Mouse (Mus musculus): Measurements from ENCODE around the gene Fbxl17.

GRCm38 (mm10) chr17:63342440-63342839 lies 157.4 kb downstream of the Fbxl17 start:
- TF ChIP-seq POLR2A (IDR thresholded peaks at IDR 0.05; ENCODE audit: low read depth, low read length) (no peak), CTCF (IDR thresholded peaks at IDR 0.05; ENCODE audit: extremely low read depth, insufficient read length, insufficient replicate concordance, low read depth, low read length) (no peak)

Measured in small intestine, adult 2 months (tissue).